Mouse (Mus musculus) left cerebral cortex, adult 8-10 months (tissue): ENCODE measurements at regions not wholly inside any gene's neighbourhood (a gene's known extent, or its start where the extent isn't known, plus 50 kb on each side); places are given as distances from the start of the nearest gene placed in this dataset.

Source experiments
- DNase-seq, 2 experiments: peaks; one replicate each; pipeline ENCODE4 v3.0.0; 2022; ENCODE audit warnings: low spot score in 2 of 2

DNA sequence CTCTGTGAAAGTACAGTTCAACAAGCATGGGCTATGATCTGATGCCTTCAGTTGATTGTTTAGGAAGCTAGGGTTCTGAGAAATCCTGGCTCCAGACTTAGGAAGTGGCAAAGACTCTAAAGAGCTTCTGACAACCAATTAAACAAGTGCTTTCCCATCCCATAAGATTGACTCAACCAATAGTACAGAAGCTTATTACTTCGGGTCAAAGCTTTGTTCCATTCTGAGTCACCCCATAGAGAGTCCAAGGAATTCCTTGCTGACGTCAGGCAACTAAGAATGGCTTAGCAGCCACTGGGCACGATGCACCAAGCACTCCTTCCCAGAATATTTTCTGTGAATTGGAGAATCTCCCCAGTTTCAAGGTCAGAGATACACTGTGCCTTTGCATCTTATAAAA, 59.0 kb upstream of the Ntm start:
- no peak for DNase-seq

DNA sequence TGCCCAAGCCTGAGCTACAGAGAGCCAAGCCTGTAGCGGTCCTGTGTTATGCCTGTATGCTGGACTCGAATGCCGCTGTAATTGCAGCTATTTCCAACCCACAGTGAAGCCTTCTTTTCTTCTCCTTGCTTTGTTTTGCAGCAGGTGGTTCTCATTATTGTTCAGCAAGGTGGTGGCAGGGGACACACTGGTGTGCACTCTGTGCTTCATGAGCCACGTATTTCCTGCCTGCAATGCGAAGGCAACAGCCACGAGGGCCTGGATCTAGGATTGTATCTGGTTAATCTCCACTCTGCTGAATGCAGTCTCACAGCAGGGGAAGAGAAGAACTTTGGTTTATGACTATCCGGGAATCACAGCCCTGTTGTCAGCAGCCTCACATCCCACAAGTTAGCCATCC, 62.3 kb upstream of the Ntm start:
- DNase-seq, result no peak

DNA sequence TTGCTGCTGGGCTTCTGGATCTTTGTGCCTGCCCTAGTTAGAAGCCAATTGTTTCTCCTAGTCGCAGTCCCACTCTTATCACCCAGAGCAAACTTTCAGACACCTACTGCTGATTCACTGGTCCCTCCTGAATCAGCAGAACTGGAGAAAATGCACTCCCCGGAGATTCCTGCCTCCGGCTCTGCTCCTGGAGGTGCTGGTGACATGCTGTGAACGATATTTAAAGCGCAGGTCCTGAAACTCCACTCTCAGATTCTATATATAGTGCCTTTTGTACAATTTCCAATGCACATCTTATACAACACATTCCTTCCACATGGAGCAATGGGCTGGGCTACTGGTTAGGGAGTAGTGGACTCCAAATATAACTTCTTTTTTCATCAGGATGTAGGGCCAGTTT, 64.0 kb upstream of the Ntm start:
- peak in 1 of 2 experiments; percentile 68 for DNase-seq

DNA sequence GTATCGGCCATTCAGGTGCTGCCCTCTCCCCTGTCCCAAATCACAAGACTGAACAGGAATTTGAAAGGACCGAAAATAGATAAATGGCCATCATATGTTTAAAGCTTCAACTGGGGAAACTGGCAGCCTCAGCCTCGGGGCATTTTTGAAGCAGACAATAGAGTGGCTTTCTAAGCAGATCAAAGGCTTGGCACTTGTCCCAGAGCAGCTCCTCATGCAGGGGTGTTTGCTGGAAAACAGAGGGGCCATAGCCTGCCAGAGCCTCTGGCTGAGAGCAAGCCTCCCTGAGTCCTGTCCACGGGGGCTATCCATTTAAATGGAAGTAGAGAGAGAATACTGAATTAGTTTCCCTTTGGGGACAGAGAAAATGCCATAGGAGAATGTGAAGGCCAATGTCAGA, 77.5 kb upstream of the Ntm start:
- DNase-seq, result no peak

DNA sequence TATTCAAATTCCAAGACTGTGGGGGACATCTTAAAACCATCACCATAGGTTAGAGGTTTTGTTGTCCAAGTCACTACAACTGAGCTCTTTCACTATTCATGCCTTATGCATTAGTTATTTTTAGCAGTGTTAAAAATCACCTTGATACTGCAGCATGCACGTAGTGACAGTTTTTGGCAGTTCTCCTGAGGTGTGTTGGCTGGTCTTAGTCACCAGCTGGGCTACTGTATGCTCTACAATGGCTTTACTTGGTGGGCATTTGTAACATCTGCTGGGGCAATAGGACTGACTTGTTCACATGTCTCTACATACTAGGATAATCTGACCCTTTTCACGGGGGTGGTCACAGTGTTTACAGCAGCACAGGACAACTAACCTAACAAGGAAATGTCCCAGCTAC, 101.6 kb upstream of the Ntm start:
- DNase-seq, result no peak

DNA sequence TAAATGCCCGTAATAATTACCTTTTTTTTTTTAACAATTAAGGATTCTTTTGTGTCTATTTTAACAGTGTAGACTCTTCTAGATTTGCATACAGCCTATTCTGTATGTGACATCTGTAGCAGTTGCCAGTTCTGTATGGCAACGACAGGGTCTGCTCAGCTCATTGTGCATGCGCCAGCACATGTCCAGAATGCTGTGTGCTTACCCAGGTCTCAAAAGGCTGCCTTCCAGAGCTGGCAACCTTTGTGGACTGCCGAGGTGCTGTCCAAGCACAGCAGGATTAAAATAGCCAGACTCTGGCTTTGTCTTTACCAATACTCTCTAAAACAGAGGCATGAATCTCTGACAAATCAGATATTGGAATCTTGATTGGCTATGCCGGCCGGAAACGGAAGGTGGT, 105.0 kb upstream of the Ntm start:
- no peak for DNase-seq

DNA sequence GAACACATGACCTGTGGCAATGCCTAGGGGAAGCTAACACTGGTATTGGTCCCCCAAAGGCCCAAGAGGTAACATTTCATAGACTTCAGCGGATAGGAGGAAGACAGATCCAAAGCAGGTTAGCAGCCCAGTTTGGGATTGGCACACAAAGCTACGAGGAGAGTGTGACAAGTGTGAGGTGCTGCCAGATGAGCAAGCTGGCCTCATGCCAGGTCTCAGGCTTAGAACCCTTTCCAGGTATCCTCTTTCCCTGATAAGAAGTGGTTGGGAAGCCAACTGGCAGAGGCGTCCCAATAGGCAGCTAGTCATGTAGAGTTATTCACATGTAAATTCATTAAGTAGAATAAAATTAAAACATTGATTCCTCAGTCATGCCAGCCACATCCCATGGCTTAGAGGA, 112.3 kb upstream of the Ntm start:
- DNase-seq, result no peak

DNA sequence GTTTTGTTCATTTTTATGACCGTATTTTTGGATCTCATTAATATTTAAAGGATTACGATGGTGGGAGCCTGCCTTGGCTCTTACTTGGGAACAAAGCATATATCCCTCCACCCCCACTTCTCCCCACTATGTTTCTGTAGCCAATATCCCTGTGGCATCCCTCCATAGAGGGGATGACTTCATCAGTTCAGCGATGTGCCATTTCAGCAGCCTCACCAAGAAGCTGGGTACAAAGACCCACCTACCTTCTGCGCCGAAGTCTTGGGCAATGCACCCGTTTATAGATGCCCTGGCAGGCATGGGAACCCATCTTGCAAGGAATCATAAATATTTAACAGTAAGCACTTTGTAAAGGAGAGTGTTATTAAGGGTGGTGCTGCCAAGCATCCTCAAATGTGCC, 113.1 kb upstream of the Ntm start:
- DNase-seq, result peak in 1 of 2 experiments; percentile 32

DNA sequence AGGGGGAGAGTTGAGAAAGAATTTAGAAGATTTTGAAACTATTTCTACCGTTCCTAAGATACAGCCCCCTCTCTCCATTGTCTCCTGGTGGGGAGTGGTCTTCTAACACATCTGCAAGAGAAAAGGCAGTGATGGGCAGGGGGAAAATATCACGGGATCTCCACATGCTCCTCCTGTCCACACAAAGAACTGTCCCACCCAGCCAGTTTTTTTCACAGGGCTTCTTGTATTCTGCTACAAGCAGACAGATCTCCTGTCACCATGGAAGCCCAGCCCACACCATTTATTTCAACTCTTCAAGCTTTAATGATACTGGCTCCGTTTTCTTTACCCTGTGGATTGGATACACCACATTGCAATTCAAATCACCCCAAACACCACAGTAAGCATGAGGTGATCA, 113.5 kb upstream of the Ntm start:
- DNase-seq, result no peak

DNA sequence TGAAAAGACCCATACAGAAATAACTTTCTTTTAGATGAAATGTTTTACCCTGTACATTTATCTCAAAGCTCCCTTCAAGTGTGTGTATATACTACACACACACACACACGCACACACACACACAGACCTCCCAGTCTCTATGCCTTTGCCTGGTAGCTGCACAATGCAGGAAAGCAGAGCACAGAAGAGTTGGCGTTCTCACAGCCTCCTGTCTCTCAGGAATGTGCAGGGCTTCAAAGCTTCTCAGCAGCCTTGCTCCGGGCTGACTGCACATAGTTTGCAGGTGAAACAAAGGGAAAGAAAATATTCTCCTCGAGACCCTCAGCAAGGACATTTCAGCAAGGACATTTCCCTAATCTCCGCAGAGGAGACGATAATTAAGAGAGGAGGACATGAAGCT, 139.0 kb upstream of the Ntm start:
- no peak for DNase-seq

DNA sequence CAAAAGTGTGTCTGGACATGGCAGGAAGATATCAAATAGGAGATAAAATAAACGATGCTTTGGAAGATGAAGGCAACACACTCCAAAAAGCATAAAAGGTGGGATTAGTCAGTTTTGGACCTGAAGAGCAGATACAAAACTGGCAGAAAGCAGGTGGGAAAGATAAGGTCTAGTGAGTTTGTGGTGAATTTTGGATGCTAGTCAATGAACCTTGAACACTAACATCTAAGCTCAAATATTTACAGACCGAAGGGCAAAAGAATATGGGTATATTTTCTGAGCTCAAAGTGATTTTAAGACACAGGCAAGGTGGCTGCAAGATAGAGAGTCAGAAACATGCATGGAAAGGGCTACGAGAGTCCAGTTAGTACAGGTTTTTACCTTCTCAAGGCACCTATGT, 159.4 kb upstream of the Ntm start:
- DNase-seq, result no peak

DNA sequence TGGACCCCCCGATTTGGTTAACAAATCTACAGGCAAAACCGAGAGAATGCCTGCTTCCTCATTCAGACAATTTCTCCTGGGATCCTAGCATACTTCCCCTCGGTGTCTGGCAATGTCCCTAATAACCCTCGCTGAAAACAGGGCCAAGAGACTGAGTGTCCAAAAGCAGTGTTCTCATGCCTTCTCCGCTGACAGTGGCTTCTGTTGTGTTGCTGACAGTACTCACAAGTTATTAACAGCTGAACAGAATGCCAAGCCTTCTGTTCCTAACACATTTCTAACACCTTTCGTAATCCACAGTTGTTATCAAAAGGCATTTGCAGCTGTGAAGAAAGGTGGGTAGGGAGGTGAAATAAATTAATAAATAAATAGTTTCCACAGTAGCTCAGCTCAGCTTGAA, 166.2 kb upstream of the Ntm start:
- DNase-seq, result no peak

DNA sequence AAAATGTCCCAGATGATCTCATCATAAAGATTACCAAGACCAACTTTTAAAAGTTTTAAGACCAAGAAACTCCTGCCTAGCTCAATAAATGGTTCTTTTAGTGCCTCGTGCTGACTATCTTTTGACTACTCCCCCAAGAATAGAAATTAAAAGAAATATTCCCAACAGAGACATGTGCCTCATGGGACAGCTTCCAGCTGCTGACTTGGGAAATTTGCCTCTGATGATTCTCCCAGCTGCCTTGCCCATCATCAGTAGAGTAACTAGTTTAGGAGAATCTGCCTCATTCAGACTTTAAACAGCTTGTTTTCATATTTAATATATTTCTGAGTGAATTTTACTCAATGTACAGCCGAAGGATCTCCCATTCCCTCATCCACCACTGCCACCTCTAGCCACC, 168.7 kb upstream of the Ntm start:
- no peak for DNase-seq

DNA sequence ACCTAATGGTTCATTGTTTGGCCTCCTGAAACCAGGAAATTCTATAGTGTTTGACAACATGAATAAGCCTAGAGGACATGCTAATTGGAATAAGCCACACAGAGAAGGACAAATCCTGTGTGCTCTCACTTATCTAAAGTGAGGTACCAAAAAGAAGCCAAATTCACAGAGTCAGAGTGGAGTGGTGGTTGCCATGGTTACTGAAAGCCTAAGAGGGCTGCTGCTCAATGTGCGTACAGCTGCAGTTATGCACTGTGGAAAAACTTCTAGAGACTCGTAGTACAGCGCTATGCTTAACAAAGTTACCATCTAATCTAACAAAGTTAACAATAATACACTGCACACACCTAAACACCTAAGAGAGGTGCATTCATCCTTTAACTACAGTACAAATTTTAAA, 171.4 kb upstream of the Ntm start:
- peak in 1 of 2 experiments; percentile 57 for DNase-seq

DNA sequence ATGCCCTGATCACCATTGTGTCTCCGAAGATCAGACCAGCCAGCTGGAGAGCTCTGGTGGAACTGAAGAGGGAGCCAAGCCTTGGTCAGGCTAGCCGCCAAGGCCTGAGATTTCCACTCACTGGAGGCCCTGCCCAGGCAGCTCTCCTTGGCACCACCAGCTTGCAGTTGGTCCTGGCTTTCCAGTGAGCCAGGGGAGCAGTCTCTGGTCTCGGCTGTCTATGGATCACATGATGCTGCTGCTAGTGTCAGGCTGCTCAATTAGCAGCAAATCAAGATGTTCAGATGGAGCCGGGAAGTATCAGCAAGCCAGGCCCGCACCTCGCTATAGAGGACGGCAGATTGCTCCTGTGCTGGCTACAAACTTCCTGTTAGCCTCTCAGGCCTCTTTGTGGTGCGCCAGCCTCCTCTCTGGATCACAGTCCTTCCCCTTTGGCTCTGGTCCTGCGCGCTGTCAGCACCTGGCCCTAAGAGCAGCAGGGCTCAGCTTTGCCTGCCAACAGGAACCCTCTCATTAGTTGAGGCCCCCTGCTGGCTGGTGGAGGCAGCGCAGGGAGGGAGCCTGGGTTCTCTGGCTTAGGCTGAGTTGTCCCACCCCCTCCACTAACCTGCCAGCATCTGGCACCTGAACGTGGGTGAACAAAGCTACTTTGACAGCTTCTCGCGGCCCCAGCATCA, 174.8 kb upstream of the Ntm start:
- peak; percentile 60 to 74 for DNase-seq

DNA sequence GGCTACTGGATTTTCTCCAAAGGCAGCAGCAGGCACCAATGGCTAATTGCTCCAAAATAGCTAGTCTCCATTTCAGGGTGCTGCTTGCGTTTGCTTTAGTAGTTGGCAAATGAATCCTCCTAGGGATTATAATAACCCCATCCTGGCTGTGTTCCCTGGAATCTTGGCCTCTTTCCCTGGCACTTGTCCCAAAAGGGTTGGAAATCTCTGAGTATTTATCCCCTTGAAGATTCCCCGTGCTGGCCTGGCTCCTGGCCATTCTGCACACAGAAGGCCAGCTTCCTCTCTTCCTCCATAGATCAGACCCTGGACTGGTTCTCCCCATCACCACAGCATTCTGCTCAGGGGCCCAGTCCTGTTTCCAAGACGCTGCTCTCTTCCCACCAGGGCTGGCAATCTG, 177.2 kb upstream of the Ntm start:
- peak; percentile 74 to 78 for DNase-seq

DNA sequence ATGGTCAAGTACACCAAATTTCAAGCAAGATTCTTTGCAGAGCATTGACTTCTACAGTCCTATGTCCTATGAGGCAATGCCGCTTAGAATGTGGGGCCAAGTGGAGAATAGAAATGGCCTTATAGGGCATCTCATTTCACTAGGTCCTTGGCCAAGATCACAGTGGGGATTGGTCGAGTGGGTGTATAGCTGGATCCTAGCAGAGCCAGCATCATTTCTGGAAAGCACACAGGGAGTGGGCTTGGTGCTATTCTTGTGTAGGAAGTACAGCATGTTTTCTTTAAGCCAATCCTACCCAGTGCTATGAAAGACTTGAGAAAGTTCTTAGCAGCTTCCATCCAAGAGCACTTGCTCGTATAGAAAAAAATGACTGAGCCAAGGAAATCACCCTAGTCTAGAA, 178.2 kb upstream of the Ntm start:
- DNase-seq, result peak in 1 of 2 experiments; percentile 75

DNA sequence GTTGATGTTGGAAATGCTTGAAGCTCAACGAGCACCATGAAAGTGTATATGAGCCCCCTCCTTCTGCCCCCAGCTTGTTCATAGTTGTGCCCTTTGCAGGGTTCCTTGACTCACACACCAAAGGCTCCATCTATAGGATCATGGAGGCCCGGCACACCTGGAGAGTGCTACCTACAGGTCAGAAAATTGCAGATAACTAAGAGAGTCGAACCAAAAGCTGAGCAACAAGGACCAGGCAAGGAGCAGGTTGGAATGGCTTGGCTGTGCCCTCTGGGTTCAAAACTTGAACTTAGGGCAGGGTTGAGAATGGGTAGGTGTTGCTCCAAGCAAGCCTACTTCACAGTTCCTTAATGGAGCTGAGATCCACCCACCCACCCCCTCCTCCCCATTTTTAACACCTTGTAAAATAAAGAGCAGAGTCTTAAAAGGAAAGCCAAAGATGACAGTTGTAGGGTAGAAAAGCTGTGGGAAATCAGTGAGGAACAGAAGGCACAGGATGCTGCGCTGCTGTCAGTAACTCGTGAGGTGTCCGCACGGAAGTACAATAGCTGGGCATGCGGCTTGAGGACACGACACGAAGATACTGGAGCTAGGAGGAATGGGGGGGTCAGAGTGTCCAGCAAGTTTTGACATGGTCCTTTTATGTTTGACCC, 180.0 kb upstream of the Ntm start:
- no peak for DNase-seq

DNA sequence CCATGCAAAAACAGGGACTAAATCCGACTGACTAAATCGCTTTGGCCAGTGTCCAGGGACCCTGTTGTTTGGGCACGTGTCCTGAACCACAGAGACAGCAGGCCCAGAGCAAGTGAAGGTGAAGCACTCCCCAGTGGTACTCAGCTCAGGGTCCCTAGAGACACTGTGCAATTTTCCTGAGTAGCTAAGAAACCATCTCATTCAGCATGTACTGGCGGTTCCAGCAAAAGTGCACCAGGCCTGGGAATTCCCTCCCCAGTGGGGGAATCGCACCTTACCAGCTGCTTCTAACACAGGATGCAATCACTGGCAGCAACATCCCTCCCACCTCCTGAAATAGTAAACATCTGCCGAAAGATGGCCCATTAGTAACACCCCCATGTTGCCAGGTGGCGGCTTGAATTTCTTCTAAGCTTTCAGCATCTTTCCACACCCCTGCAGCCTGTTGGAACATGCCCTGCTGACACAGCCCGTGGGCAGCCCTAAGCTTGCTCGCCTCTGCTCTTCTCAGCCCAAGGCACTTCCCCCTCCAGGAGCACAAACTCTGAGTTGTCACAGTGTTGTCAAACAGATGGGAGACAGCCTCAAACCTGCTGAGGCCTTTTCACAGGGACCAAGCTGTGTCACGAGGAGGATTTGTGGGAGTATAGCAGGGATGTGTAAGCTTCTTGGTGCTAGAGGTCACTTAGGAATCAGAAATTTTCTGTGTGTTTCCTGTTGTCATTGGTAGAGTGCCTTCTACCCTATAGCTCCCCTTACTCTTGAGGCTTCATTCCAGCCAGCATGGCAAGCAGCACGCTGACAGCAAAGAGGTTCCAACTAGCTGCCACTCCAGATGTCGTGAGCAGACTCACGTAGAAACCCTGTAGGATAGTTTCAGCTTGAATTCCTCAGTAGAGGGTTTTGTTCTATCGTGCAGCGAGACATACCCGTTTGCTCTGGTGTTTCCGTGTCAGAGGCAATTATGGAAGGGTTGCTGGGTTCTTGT, 186.8 kb upstream of the Ntm start:
- peak; percentile 29 to 78 for DNase-seq

DNA sequence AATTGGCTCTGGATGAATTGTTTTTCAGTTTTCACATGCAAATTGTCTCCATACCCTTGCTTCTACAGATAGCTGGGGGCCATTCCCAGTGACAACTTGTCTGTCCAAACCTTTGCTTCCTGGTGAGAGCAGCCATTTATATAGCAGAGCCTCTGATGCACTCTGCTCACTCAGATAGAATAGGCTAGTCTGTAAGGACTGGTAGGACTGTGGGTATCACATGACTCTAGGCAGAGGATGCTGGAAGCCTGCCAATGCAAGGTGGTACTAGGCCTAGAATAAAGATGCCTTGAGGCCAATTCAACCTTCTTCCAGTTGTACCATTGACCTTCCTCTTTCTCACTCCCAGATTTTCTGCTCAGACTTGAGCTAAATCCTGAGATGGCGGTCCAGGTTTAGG, 188.2 kb upstream of the Ntm start:
- no peak for DNase-seq

DNA sequence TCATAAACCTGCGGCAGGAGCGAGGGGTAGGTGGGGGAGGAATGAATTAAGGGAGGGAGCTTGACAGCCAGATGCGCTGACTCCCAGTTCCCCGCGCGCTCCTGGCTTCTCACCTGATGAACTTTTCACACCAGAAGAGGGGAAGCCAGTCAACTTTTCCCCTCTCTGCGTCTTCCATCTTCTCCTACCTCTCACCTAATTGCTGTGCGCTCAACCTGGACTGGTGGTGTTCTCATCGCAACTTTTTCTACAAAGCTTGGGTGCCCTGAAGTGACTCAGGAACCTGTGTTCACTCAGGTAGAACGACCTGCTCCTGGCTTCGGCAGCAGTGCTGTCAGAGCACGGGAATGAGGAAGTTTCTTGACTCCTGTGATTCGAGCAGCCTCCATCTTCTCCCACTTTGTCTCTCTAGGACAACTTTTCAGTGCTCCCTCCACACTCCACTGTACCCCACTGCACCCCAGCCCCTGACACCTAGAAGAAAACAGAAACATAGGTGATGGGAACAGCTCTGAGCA, 203.4 kb upstream of the Ntm start:
- DNase-seq, result no peak

DNA sequence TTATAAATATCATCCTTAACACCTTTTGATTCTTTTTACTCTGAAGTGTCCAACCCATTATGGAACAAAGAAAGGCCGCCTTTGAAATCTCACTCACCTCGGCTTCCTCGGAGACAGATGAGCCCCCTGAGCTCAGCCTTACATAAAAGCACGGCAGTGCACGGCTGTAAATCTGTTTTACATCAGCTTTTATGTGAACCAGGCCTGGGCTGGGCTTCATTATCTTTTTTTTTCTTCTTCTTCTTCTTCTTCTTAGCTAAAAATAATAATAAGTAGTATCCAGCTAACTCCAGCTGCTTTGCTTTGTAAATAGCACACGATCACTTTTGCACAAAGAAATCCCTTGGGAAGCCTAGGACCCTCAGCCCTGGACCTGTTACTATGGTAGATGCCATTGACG, 204.3 kb upstream of the Ntm start:
- no peak for DNase-seq
